Mouse (Mus musculus): ENCODE measurements around the gene Atp4a. TPM values are rescaled to one million over a fixed set of nuclear protein-coding genes. Genes with fewer than 3 reads are reported as not detected.

The Atp4a gene
- polyA plus RNA-seq, 1 experiment: 80.5 TPM

Other genes starting within 250 kb of the Atp4a start
- gene Prodh2, start 218.6 kb upstream of the Atp4a start, polyA plus RNA-seq (2012; rRNA removed): 0.19 and 0.20 TPM in 2 replicates
- 9.3 and 13.5 TPM in 2 replicates for gene Arhgap33, start 177.1 kb upstream of the Atp4a start, polyA plus RNA-seq (2012; rRNA removed)
- 68.9 and 72.1 TPM in 2 replicates for gene Hspb6, start 160.0 kb upstream of the Atp4a start, polyA plus RNA-seq (2012; rRNA removed)
- gene Proser3, start 159.9 kb upstream of the Atp4a start, polyA plus RNA-seq (2012; rRNA removed): 13.3 and 13.9 TPM in 2 replicates
- gene Lin37, start 152.4 kb upstream of the Atp4a start, polyA plus RNA-seq (2012; rRNA removed): 28.9 and 31.8 TPM in 2 replicates
- 46.8 and 55.9 TPM in 2 replicates for gene U2af1l4, start 148.9 kb upstream of the Atp4a start, polyA plus RNA-seq (2012; rRNA removed)
- 1.4 and 1.6 TPM in 2 replicates for gene Gm49396, start 148.9 kb upstream of the Atp4a start, polyA plus RNA-seq (2012; rRNA removed)
- 134 and 146 TPM in 2 replicates for gene Psenen, start 148.6 kb upstream of the Atp4a start, polyA plus RNA-seq (2012; rRNA removed)
- gene Igflr1, start 146.8 kb upstream of the Atp4a start, polyA plus RNA-seq (2012; rRNA removed): 4.0 and 5.0 TPM in 2 replicates
- 37.4 and 45.6 TPM in 2 replicates for gene Kmt2b, start 123.5 kb upstream of the Atp4a start, polyA plus RNA-seq (2012; rRNA removed)
- gene Zbtb32, start 113.3 kb upstream of the Atp4a start, polyA plus RNA-seq (2012; rRNA removed): 1.8 and 2.1 TPM in 2 replicates
- gene Upk1a, start 99.4 kb upstream of the Atp4a start, polyA plus RNA-seq (2012; rRNA removed): 128 and 176 TPM in 2 replicates
- gene Cox6b1, start 86.1 kb upstream of the Atp4a start, polyA plus RNA-seq (2012; rRNA removed): 518 and 792 TPM in 2 replicates
- gene Etv2, start 76.4 kb upstream of the Atp4a start, polyA plus RNA-seq (2012; rRNA removed): not detected in 2 replicates
- gene Rbm42, start 61.9 kb upstream of the Atp4a start, polyA plus RNA-seq (2012; rRNA removed): 46.1 and 54.3 TPM in 2 replicates
- 8.6 and 9.7 TPM in 2 replicates for gene Haus5, start 47.2 kb upstream of the Atp4a start, polyA plus RNA-seq (2012; rRNA removed)
- 0.41 and 0.46 TPM in 2 replicates for gene Pmis2, start 40.6 kb upstream of the Atp4a start, polyA plus RNA-seq (2012; rRNA removed)
- gene 2200002J24Rik, start 13.3 kb upstream of the Atp4a start, polyA plus RNA-seq (2012; rRNA removed): 0.66 and 1.5 TPM in 2 replicates
- gene Tmem147, start 17.3 kb downstream of the Atp4a start, polyA plus RNA-seq (2012; rRNA removed): 216 and 270 TPM in 2 replicates
- 22.6 and 32.2 TPM in 2 replicates for gene Gapdhs, start 31.5 kb downstream of the Atp4a start, polyA plus RNA-seq (2012; rRNA removed)
- gene Sbsn, start 39.3 kb downstream of the Atp4a start, polyA plus RNA-seq (2012; rRNA removed): 3.8 and 4.7 TPM in 2 replicates
- 11.1 and 17.7 TPM in 2 replicates for gene Dmkn, start 51.5 kb downstream of the Atp4a start, polyA plus RNA-seq (2012; rRNA removed)
- 1.5 TPM in 1 of 2 replicates, not detected in the other for gene Krtdap, start 75.7 kb downstream of the Atp4a start, polyA plus RNA-seq (2012; rRNA removed)
- 45.9 and 62.5 TPM in 2 replicates for gene Ffar2, start 111.6 kb downstream of the Atp4a start, polyA plus RNA-seq (2012; rRNA removed)
- gene Ffar3, start 144.0 kb downstream of the Atp4a start, polyA plus RNA-seq (2012; rRNA removed): not detected in 2 replicates
- gene Ffar1, start 149.4 kb downstream of the Atp4a start, polyA plus RNA-seq (2012; rRNA removed): 0.04 and 0.05 TPM in 2 replicates
- 0.81 and 1.1 TPM in 2 replicates for gene Cd22, start 168.1 kb downstream of the Atp4a start, polyA plus RNA-seq (2012; rRNA removed)
- gene Mag, start 202.7 kb downstream of the Atp4a start, polyA plus RNA-seq (2012; rRNA removed): 0.61 and 0.65 TPM in 2 replicates
- gene Hamp2, start 212.5 kb downstream of the Atp4a start, polyA plus RNA-seq (2012; rRNA removed): 1.1 and 2.7 TPM in 2 replicates
- gene Hamp, start 231.8 kb downstream of the Atp4a start, polyA plus RNA-seq (2012; rRNA removed): 0.76 and 8.4 TPM in 2 replicates
- gene Usf2, start 244.6 kb downstream of the Atp4a start, polyA plus RNA-seq (2012; rRNA removed): 84.7 and 96.8 TPM in 2 replicates